Mouse (Mus musculus) layer of hippocampus, adult 2 months (tissue): ENCODE results near the gene Yju2. TPM values are rescaled to one million over a fixed set of nuclear protein-coding genes. Genes with fewer than 3 reads are reported as not detected.
"Not testable (repeated sequence)": the region's sequence is repeated elsewhere in the genome, so short reads cannot be mapped to it uniquely, and the experiment has no call there.

ENCODE experiments used
- DNase-seq, 2 experiments: peaks; one replicate each; pipeline ENCODE4 v3.0.0; 2022; ENCODE audit warnings: low spot score in 2 of 2
- H3K27ac ChIP-seq: fragments of 200-600 bp; 2 replicates; pipeline ENCODE4 v1.8.1; 2022
- H3K4me3 ChIP-seq: fragments of 200-600 bp; 2 replicates; pipeline ENCODE4 v1.8.1; 2022; ENCODE audit warnings: mild to moderate bottlenecking
- CTCF ChIP-seq: fragments of 200-600 bp; conservative IDR thresholded peaks from 2 replicates; pipeline ENCODE4 v1.8.1; 2022; ENCODE audit warnings: antibody characterized with exemption, mild to moderate bottlenecking, moderate library complexity
- long read RNA-seq, 2 experiments: library from polyadenylated mRNA; stranded (forward); transcript quantifications; one replicate each; pipeline ENCODE4 v2.0.0; 2021; ENCODE audit warnings: borderline mapping rate in 2 of 2
- total RNA-seq, 2 experiments: library from RNA; stranded (reverse); gene quantifications; 2 replicates each; pipeline ENCODE4 v1.2.3; 2021

Yju2 gene
- 10 to 100 TPM; 18.1 to 19.0 TPM for total RNA-seq
- long read RNA-seq, experiment 1, transcript Yju2-201 (8 exons, 1,660 nt), result major isoform, 5 of 8 reads
- long read RNA-seq, experiment 1, partial matches to known transcripts, result 2 of 8 reads
- long read RNA-seq, experiment 1, other reads (novel, unspliced or antisense), result 1 of 8 reads
- long read RNA-seq, experiment 2, transcript Yju2-201 (8 exons, 1,660 nt), result major isoform, 5 of 11 reads
- long read RNA-seq, experiment 2, partial matches to known transcripts, result 3 of 11 reads
- long read RNA-seq, experiment 2, other reads (novel, unspliced or antisense), result 2 of 11 reads

GRCm38 (mm10) chr17:55958918-55959728 lies at the start of gene Yju2:
TSS of gene Yju2 (plus strand) at chr17:55959099.
- peak within 1 kb of the TSS; percentile 59 for H3K4me3 ChIP-seq
- H3K27ac ChIP-seq, result peak within 1 kb of the TSS; percentile 93
- DNase-seq, result peak; percentile 95
- no peak for TF ChIP-seq CTCF

- peak; percentile 56 for TF ChIP-seq CTCF
- Histone ChIP-seq H3K27ac (peak overlapping the region; percentile 92), H3K4me3 (peak overlapping the region; percentile 76)
- peak; percentile 41 to 58 for DNase-seq
These were observed 27.1 kb upstream of the Yju2 start for GRCm38 (mm10) chr17:55931553-55932502.

- TF ChIP-seq CTCF, result no peak
- no peak overlapping the region; the same call in 1 of the 2 replicates for H3K27ac ChIP-seq
- no peak for DNase-seq
- H3K4me3 ChIP-seq, result peak overlapping the region; percentile 76
These were observed 26.3 kb upstream of the Yju2 start for GRCm38 (mm10) chr17:55932635-55933034.

GRCm38 (mm10) chr17:55933191-55933590 lies 25.7 kb upstream of the Yju2 start:
- Histone ChIP-seq H3K4me3 (no peak overlapping the region), H3K27ac (no peak overlapping the region)
- no peak for DNase-seq
- TF ChIP-seq CTCF, result no peak

GRCm38 (mm10) chr17:55944387-55944865 lies 14.5 kb upstream of the Yju2 start:
- not testable (repeated sequence) for DNase-seq
- H3K4me3 ChIP-seq, result peak overlapping the region; percentile 67
- peak overlapping the region; percentile 96 for H3K27ac ChIP-seq

GRCm38 (mm10) chr17:55944866-55945682 lies 13.8 kb upstream of the Yju2 start:
- Histone ChIP-seq H3K27ac (peak overlapping the region; percentile 96), H3K4me3 (peak overlapping the region; percentile 67)
- DNase-seq, result peak; percentile 93 to 97

- TF ChIP-seq CTCF, result no peak
- DNase-seq, result no peak
- Histone ChIP-seq H3K27ac (peak overlapping the region; percentile 96), H3K4me3 (peak overlapping the region; percentile 67)
These were observed 13.2 kb upstream of the Yju2 start for GRCm38 (mm10) chr17:55945696-55946095.

GRCm38 (mm10) chr17:55948647-55949046 lies 10.3 kb upstream of the Yju2 start:
- no peak for DNase-seq
- Histone ChIP-seq H3K4me3 (no peak overlapping the region), H3K27ac (no peak overlapping the region)
- no peak for TF ChIP-seq CTCF

GRCm38 (mm10) chr17:55949400-55949799 lies 9.5 kb upstream of the Yju2 start, which contains the start of gene Zfp119b:
TSS of gene Zfp119b (minus strand) at chr17:55949500.
- H3K27ac ChIP-seq, result no peak within 1 kb of the TSS
- no peak within 1 kb of the TSS for H3K4me3 ChIP-seq
- DNase-seq, result no peak
- TF ChIP-seq CTCF, result no peak

- TF ChIP-seq CTCF, result no peak
- no peak for DNase-seq
- no peak overlapping the region for H3K4me3 ChIP-seq
- no peak overlapping the region for H3K27ac ChIP-seq
These were observed 8.3 kb upstream of the Yju2 start for GRCm38 (mm10) chr17:55950601-55951000.

GRCm38 (mm10) chr17:55952041-55952440 lies 6.9 kb upstream of the Yju2 start:
- Histone ChIP-seq H3K4me3 (no peak overlapping the region), H3K27ac (no peak overlapping the region)
- no peak for TF ChIP-seq CTCF
- DNase-seq, result no peak
